Mouse (Mus musculus): ENCODE data around the gene Csf2rb2. TPM values are rescaled to one million over a fixed set of nuclear protein-coding genes. Genes with fewer than 3 reads are reported as not detected.
A peak's percentile ranks its signal among the peaks of the same experiment; 100 is the strongest.
"Not testable (repeated sequence)": the region's sequence is repeated elsewhere in the genome, so short reads cannot be mapped to it uniquely, and the experiment has no call there.

Gene Csf2rb2
- polyA plus RNA-seq, 1 experiment from 2014 or later, result 0.18 TPM

DNA sequence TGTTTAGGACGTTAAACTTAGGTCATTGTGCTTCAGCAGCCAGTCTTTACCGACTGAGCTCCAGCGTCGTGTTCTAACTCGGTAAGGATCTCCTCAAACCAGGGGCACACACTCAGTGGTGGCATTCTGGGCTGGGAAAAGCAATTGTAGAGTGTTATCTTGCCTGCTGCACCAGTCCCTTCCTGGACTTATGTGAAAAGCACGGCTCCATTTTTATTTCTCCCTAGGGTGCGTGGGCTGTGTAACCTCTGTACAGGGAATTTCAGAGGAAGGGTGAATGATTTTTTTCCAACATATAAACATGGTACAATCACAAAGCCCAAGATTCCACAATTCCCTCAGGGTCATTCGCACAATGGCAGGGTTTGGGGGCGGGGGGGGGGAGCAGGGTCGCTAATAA, 38.1 kb downstream of the Csf2rb2 start:
- H3K9me3 ChIP-seq (ENCODE audit: control insufficient read depth, low read length), result peaks cover 4% of the 10 kb centered on the region; the same call in 1 of the 2 replicates
- H3K27ac ChIP-seq (replicated peaks in 1 of 2; ENCODE audit: control insufficient read depth in 1 of 2, insufficient read depth in 1 of 2, low read depth in 2 of 2, low read length in 2 of 2), result 0 out of 4 replicates have a peak overlapping the region, but pooled peaks of 1 of the 2 experiments have one; percentile 10
- WGBS, result 61% methylated on average over 10 of the region's 10 CpGs
- H3K4me3 ChIP-seq (ENCODE audit: control insufficient read depth in 1 of 2, insufficient read depth in 1 of 2, low read depth in 1 of 2, low read length in 2 of 2), result no peak overlapping the region
- H3K36me3 ChIP-seq (ENCODE audit: control insufficient read depth, insufficient read depth, low read length), result no peaks in the 10 kb centered on the region
- H3K4me2 ChIP-seq (ENCODE audit: low read length), result no peak overlapping the region
- H3K9ac ChIP-seq (ENCODE audit: low read length), result no peak overlapping the region
- peaks cover 0 to 6% of the 10 kb centered on the region in 2 experiments; a peak in 2 of 4 replicates for H3K4me1 ChIP-seq (ENCODE audit: control insufficient read depth in 2 of 2, insufficient read depth in 2 of 2, low read length in 2 of 2)
- 0 out of 2 replicates have a peak, but pooled peaks have one; percentile 24 for ATAC-seq (ENCODE audit: insufficient number of reproducible peaks, insufficient read depth, low FRiP score, low read depth)
- no peaks in the 10 kb centered on the region for H3K27me3 ChIP-seq (ENCODE audit: control insufficient read depth, insufficient read depth, low read length)

DNA sequence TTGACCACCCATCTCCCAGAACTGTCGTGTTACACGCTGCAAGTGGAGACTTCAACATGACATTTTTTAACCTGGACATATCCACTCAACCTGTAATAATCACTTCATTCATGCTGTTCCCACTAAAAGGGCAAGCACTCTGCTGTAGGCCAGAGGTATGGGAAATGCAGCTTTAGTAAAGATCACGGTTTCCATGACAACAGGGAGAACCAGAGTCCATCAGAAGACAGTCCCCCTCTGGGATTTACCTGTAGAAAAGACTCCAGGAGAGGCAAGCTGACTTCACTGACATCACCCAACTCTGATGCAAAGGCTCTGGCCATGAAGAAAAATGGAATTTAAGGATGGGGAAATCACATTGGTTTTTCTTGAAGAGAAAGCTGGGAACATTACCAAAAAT, 42.2 kb downstream of the Csf2rb2 start:
- 79% methylated on average over 3 of the region's 3 CpGs for WGBS
- H3K9me3 ChIP-seq (ENCODE audit: control insufficient read depth, low read length), result no peaks in the 10 kb centered on the region
- peaks cover 0 to 6% of the 10 kb centered on the region in 2 experiments; a peak in 2 of 4 replicates for H3K4me1 ChIP-seq (ENCODE audit: control insufficient read depth in 2 of 2, insufficient read depth in 2 of 2, low read length in 2 of 2)
- no peak overlapping the region for H3K9ac ChIP-seq (ENCODE audit: low read length)
- ATAC-seq (ENCODE audit: insufficient number of reproducible peaks, insufficient read depth, low FRiP score, low read depth), result no peak
- H3K36me3 ChIP-seq (ENCODE audit: control insufficient read depth, insufficient read depth, low read length), result no peaks in the 10 kb centered on the region
- H3K27ac ChIP-seq (replicated peaks in 1 of 2; ENCODE audit: control insufficient read depth in 1 of 2, insufficient read depth in 1 of 2, low read depth in 2 of 2, low read length in 2 of 2), result no peak overlapping the region
- H3K27me3 ChIP-seq (ENCODE audit: control insufficient read depth, insufficient read depth, low read length), result no peaks in the 10 kb centered on the region
- no peak overlapping the region for H3K4me2 ChIP-seq (ENCODE audit: low read length)
- no peak overlapping the region for H3K4me3 ChIP-seq (ENCODE audit: control insufficient read depth in 1 of 2, insufficient read depth in 1 of 2, low read depth in 1 of 2, low read length in 2 of 2)

- Histone ChIP-seq H3K27ac (replicated peaks in 1 of 2; ENCODE audit: control insufficient read depth in 1 of 2, insufficient read depth in 1 of 2, low read depth in 2 of 2, low read length in 2 of 2) (no peak overlapping the region), H3K4me3 (ENCODE audit: control insufficient read depth in 1 of 2, insufficient read depth in 1 of 2, low read depth in 1 of 2, low read length in 2 of 2) (no peak overlapping the region), H3K27me3 (ENCODE audit: control insufficient read depth, insufficient read depth, low read length) (peaks cover 1% of the 10 kb centered on the region), H3K4me1 (ENCODE audit: control insufficient read depth in 2 of 2, insufficient read depth in 2 of 2, low read length in 2 of 2) (no peaks in the 10 kb centered on the region; a peak in 1 of 4 replicates), H3K4me2 (ENCODE audit: low read length) (no peak overlapping the region), H3K36me3 (ENCODE audit: control insufficient read depth, insufficient read depth, low read length) (no peaks in the 10 kb centered on the region), H3K9ac (ENCODE audit: low read length) (no peak overlapping the region), H3K9me3 (ENCODE audit: control insufficient read depth, low read length) (no peaks in the 10 kb centered on the region)
- 53% methylated on average over 13 of the region's 13 CpGs for WGBS
- no peak for ATAC-seq (ENCODE audit: insufficient number of reproducible peaks, insufficient read depth, low FRiP score, low read depth)
Measured at GRCm38 (mm10) chr15:78260668-78261333, 44.7 kb downstream of the Csf2rb2 start.

- no peak; the same call in 1 of the 2 replicates for ATAC-seq (ENCODE audit: insufficient number of reproducible peaks, insufficient read depth, low FRiP score, low read depth)
- peak overlapping the region; percentile 1 to 11; a peak in 2 of 4 replicates for H3K27ac ChIP-seq (replicated peaks in 1 of 2; ENCODE audit: control insufficient read depth in 1 of 2, insufficient read depth in 1 of 2, low read depth in 2 of 2, low read length in 2 of 2)
- no peak overlapping the region for H3K9ac ChIP-seq (ENCODE audit: low read length)
- H3K36me3 ChIP-seq (ENCODE audit: control insufficient read depth, insufficient read depth, low read length), result no peaks in the 10 kb centered on the region
- peaks cover 18% of the 10 kb centered on the region for H3K27me3 ChIP-seq (ENCODE audit: control insufficient read depth, insufficient read depth, low read length)
- 52% methylated on average over 10 of the region's 10 CpGs for WGBS
- H3K9me3 ChIP-seq (ENCODE audit: control insufficient read depth, low read length), result no peaks in the 10 kb centered on the region
- H3K4me1 ChIP-seq (ENCODE audit: control insufficient read depth in 2 of 2, insufficient read depth in 2 of 2, low read length in 2 of 2), result no peaks in the 10 kb centered on the region; a peak in 1 of 4 replicates
- no peak overlapping the region for H3K4me3 ChIP-seq (ENCODE audit: control insufficient read depth in 1 of 2, insufficient read depth in 1 of 2, low read depth in 1 of 2, low read length in 2 of 2)
- no peak overlapping the region for H3K4me2 ChIP-seq (ENCODE audit: low read length)
Measured at GRCm38 (mm10) chr15:78258246-78258865, 47.2 kb downstream of the Csf2rb2 start.

GRCm38 (mm10) chr15:78257326-78258050, 48.0 kb downstream of the Csf2rb2 start:
- Histone ChIP-seq H3K27ac (replicated peaks in 1 of 2; ENCODE audit: control insufficient read depth in 1 of 2, insufficient read depth in 1 of 2, low read depth in 2 of 2, low read length in 2 of 2) (peak overlapping the region in 1 of 2 experiments; percentile 11; a peak in 1 of 4 replicates), H3K9me3 (ENCODE audit: control insufficient read depth, low read length) (no peaks in the 10 kb centered on the region), H3K36me3 (ENCODE audit: control insufficient read depth, insufficient read depth, low read length) (no peaks in the 10 kb centered on the region), H3K9ac (ENCODE audit: low read length) (no peak overlapping the region), H3K4me2 (ENCODE audit: low read length) (no peak overlapping the region), H3K4me1 (ENCODE audit: control insufficient read depth in 2 of 2, insufficient read depth in 2 of 2, low read length in 2 of 2) (no peaks in the 10 kb centered on the region; a peak in 1 of 4 replicates), H3K4me3 (ENCODE audit: control insufficient read depth in 1 of 2, insufficient read depth in 1 of 2, low read depth in 1 of 2, low read length in 2 of 2) (no peak overlapping the region), H3K27me3 (ENCODE audit: control insufficient read depth, insufficient read depth, low read length) (peaks cover 18% of the 10 kb centered on the region)
- WGBS, result 31% methylated on average over 7 of the region's 7 CpGs
- ATAC-seq (ENCODE audit: insufficient number of reproducible peaks, insufficient read depth, low FRiP score, low read depth), result no peak

DNA sequence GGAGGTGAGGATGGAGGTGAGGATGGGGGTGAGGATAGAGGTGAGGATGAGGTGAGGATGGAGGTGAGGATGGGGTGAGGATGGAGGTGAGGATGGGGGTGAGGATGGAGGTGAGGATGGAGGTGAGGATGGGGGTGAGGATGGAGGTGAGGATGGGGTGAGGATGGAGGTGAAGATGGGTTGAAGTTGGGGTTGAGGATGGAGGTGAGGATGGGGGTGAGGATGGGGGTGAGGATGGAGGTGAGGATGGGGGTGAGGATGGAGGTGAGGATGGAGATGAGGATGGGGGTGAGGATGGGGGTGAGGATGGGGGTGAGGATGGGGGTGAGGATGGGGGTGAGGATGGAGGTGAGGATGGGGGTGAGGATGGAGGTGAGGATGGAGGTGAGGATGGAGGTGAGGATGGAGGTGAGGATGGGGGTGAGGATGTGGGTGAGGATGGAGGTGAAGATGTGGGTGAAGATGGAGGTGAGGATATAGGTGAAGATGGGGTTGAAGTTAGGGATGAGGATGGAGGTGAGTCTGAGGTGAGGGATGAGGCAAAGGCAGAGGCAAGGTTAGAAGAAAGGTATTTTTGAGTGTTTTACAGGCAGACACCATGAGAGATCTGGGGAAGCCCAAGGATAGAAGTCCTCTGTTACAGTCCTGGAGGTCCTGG, 48.8 kb downstream of the Csf2rb2 start:
- ATAC-seq (ENCODE audit: insufficient number of reproducible peaks, insufficient read depth, low FRiP score, low read depth); H3K4me2 ChIP-seq (ENCODE audit: low read length); H3K36me3 ChIP-seq (ENCODE audit: control insufficient read depth, insufficient read depth, low read length): not testable (repeated sequence)

DNA sequence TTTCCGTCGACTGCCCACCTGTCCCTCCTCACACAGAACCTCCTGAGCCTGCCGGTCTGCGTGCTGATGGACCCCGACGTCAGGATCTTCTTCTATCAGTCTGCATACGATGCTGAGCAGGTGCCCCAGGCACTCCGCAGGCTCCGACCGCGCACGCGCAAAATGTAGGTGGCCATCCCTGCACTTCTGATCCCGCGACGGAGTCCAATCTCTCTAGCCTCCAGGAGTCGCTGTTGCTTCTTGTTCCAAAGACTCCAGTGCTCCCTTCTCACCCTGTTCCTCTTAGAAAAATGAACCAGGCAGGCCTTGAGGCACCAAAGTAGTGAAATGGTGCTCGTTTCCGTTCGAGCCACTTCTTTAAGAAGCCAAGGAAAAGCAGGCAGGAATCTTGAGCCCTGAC, 50.8 kb downstream of the Csf2rb2 start:
- H3K4me3 ChIP-seq (ENCODE audit: control insufficient read depth in 1 of 2, insufficient read depth in 1 of 2, low read depth in 1 of 2, low read length in 2 of 2), result no peak overlapping the region
- WGBS, result 19% methylated on average over 20 of the region's 20 CpGs
- peaks cover 18% of the 10 kb centered on the region for H3K27me3 ChIP-seq (ENCODE audit: control insufficient read depth, insufficient read depth, low read length)
- H3K4me2 ChIP-seq (ENCODE audit: low read length), result no peak overlapping the region
- H3K4me1 ChIP-seq (ENCODE audit: control insufficient read depth in 2 of 2, insufficient read depth in 2 of 2, low read length in 2 of 2), result no peaks in the 10 kb centered on the region; a peak in 1 of 4 replicates
- no peak for ATAC-seq (ENCODE audit: insufficient number of reproducible peaks, insufficient read depth, low FRiP score, low read depth)
- no peak overlapping the region for H3K27ac ChIP-seq (replicated peaks in 1 of 2; ENCODE audit: control insufficient read depth in 1 of 2, insufficient read depth in 1 of 2, low read depth in 2 of 2, low read length in 2 of 2)
- H3K9me3 ChIP-seq (ENCODE audit: control insufficient read depth, low read length), result no peaks in the 10 kb centered on the region
- no peak overlapping the region for H3K9ac ChIP-seq (ENCODE audit: low read length)
- no peaks in the 10 kb centered on the region for H3K36me3 ChIP-seq (ENCODE audit: control insufficient read depth, insufficient read depth, low read length)

More for the DNA sequence above, 48.8 kb downstream of the Csf2rb2 start:
- H3K4me3 ChIP-seq (ENCODE audit: control insufficient read depth in 1 of 2, insufficient read depth in 1 of 2, low read depth in 1 of 2, low read length in 2 of 2); H3K9me3 ChIP-seq (ENCODE audit: control insufficient read depth, low read length); H3K9ac ChIP-seq (ENCODE audit: low read length); H3K27ac ChIP-seq (replicated peaks in 1 of 2; ENCODE audit: control insufficient read depth in 1 of 2, insufficient read depth in 1 of 2, low read depth in 2 of 2, low read length in 2 of 2); H3K4me1 ChIP-seq (ENCODE audit: control insufficient read depth in 2 of 2, insufficient read depth in 2 of 2, low read length in 2 of 2): not testable (repeated sequence)
- peaks cover 18% of the 10 kb centered on the region for H3K27me3 ChIP-seq (ENCODE audit: control insufficient read depth, insufficient read depth, low read length)
